Mouse (Mus musculus) A20 (cell line): ENCODE measurements around the gene Lrrc1.

ENCODE experiments used
- DNase-seq: peaks from one replicate; pipeline ENCODE4 v3.0.0-alpha.2; 2011; ENCODE audit warnings: low read depth, low spot score

Gene Lrrc1

DNA sequence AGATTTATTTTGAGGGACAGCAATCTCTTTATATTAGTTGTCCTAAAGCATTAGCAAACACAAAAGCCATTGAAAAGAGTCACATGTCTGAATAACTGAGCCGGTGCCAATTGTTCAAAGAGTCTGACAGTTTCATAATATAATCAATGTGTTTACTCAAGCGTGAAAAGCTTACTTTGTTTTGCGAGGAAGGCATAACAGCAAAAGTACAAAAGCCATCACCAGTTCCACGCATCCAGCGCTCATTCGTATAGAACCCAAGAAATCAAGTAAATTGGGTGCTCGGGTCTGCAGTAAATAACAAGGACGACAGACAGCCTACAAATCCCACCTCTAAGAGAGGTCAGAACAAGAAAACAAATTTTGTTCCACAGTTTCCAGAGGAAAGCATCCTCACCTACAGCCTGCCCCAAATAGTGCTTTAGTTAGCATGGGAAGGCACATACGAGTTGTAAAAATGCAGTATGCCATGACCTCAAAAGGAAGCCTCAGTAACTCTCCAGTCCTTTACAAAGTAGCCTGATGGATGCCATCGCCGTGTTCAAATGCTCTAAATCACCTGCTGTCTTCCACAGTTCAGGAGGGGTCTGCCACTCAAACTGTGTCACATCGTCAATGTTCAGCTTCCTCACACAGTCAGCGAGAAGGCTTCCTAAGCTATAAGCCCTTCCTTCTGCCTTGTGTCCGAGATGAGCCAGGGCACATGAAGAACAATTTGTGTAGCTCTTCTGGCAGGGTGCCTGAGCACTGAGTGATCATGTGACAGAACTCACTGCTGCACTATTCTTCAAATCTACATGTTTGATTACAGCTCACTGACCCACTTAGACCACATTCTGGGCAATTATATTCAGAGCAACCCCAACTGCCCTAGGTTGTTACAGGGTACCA lies 41.9 kb downstream of the Lrrc1 start:
- no peak for DNase-seq

DNA sequence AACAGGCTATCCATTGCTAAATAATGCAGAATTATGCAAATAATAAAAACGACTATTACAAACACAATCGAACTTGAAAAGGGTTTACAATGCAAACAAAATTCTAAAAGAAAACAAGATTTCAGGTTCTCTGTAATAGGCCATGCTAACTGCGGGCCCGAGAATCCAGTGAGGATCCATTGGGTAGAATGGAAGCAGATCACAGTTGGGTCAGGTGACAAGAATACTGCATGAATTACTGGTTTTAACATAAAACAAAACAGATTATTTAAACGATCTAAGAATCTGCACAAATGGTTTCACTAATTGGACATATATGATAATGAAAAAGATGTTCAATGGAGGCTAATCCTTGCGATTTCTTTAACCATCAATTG lies 42.5 kb downstream of the Lrrc1 start:
- no peak for DNase-seq

DNA sequence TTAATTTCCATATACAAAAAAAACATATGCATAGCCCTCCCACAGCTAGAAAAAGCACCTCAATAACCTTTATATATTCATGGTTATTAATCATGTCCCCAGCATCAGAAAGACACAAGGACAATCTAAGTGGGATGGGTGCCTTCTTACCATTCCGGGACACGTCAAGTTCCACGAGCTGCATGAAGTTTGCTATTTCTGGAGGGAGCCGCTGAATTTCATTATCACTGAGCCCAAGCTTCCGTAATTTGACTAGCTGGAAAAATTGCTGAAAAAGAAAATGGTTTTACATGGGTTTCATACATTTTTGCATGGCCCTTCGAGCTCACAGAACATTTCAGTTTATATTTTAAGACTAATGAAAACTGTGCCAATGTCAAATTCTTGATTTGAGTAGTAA lies 45.6 kb downstream of the Lrrc1 start:
- no peak for DNase-seq

DNA sequence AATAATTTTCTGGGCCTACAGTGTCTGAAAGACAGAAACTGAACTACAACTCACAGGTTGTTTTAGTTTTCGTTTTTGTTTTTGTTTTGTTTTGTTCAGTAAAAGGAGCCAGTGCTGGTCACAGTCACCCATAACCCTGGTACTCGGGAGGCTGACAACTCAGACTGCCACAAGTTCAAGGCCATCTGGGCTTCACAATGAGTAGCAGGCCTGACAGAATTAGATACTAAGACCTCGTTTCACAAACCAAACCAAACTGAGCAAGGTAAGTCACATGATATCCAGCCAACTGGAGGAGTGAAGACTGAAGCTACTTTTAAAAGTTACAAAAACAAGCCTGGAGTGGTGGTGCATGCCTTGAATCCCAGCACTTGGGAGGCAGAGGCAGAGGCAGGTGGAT lies 46.3 kb downstream of the Lrrc1 start:
- no peak for DNase-seq

DNA sequence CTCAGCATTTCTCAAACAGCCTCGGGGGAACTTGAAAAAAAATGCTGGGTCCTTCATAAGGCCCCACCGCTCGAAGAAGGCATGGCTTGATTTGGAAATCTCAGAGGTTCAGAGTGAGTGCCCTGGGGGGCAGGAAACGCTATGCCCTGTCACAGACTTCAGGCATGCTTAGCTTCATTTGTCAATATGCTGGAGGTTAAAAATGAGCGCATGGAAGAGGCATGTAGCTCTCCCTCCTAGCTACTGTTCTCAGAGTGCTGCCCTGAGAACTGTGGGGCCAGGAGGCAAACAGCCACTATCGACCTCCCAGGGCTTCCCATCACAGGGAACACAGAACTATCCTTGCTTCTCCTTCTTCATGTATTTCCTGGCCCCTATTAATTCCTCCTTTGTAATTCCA lies 47.5 kb downstream of the Lrrc1 start:
- DNase-seq: no peak

DNA sequence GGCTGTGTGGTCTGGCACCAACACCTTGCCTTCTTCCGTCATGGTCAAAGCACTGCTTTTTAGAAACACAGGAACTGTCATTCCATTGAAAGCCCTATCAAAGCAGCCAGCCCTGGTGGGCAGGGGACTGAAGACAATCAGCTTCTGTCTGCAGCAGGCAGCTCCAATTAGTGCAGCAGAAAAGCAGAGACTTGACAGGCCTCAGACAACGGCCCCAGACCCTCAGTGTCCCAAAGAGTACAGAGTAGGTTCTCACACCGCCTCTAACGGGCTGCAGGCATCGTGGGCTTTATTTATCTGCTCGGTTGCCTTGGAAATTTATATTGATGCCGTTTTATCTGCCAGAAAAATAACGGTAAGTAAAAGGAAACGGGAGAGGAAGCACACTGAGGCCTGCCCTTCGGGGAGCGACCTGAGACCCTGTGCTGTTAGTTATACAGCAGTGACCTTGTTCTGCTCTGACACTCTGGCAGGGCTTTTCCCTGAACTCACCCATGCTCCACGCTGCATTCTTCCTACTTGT lies 48.1 kb downstream of the Lrrc1 start:
- DNase-seq: no peak

DNA sequence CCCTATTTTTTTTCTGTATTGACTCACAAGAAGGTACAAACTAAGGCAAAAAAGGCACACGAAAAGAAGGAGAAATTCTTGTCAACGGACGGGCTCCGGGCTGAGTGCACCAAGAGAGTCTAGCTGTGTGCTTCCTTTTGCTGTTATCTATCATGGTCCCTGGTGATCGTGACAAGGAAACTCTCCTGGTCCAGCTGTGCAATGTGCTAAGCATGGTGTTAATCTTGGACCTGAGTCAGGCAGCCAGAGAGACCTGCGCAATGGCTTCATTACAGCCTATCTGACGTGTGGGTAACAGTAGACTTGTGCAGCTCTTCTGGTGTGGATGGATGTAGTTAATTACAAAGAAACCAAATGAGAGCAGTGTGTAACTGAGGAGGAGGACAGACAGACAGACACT lies 50.4 kb downstream of the Lrrc1 start:
- DNase-seq: no peak

DNA sequence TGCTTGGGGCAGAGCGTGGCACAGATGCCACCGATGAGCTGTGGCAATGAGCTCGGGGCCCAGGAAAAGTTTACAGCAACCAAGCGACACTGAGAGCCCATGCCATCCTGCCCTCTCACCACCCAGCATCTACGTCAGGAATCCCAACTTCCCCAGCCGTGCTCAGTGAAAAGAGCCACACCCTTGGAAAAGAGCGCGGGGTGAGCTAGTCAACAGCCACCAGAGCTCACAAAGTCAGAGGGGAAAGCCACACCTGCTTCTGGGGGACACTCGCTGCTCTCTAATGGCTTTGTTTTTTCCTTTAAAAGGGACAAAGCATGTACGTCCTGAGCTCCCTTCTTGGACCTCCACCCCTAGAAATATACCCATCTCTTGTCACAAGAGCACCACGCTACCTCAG lies 56.1 kb downstream of the Lrrc1 start:
- no peak for DNase-seq

DNA sequence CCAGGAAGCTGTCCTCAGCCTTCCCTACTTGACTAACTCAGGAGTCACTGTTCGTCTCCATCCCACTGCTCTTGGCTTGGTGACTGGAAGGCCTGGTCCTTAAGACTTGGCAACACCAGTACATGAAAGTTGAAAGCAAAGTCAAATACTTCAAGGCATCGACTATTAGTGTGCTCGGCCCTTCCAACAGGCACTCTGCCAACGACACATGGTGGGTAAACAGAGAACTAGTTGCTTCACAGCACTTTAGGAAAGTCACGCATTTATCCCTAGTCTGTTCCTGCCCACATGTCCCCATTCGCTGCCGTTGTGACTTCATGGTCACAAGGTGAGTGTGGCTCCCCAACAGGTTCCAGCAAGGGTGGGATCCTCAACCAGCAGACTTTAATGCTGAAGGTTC lies 57.2 kb downstream of the Lrrc1 start:
- no peak for DNase-seq

DNA sequence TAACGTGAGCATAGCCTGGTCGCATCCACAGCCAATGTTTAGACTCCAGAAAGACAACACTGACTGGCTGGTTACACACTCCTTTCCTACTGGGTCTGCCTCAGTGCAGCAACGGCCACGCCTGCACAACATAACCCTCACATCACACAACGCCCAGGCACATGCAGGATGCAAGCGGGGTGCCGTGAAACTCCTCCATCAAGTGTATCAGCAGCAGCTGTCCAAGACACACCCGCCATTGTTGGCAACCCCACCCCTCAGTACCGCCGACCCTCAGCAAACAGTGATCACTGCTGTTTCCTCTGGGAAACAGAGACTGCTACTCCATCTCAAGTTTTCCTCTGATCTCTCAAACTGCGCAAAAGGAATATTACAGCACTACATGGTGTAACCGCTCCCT lies 58.8 kb downstream of the Lrrc1 start:
- no peak for DNase-seq

DNA sequence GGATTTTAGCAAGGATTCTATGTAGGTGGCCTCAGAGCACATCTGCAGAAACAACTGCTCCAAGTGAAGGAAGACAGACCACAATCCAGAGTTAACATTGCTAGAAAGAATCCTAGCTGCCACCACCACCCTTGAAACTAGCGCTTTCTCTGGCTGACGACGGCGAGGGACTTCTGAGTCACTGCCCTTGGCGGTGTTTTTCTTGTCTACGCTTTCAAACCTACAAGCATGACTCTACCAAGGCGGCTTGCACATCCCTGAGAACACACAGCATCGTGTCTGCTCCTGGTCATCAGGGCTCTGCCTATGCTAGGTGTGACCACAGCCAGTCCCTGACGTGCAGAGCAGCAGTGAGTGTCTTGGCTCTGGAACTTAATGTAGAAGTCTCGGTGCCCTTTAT lies 59.9 kb downstream of the Lrrc1 start:
- no peak for DNase-seq

DNA sequence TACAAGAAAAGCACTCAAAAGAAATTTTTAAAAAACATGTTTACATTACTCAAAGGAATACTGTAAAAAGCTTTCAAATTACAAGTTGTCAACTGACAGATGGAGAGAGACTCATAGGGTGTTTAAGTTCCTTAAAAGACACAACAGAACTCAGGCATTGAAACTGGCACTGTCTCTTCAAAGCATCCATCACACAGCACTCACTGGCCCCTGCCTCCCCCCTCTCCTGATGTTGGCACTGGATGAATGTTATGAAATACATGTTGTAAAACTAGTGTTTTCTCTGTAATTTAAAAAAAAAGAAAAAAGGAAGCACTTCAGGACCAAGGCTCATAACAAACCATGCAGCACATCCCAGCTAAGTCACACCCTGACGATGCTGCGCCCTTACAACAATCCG lies 61.1 kb downstream of the Lrrc1 start:
- DNase-seq: no peak

DNA sequence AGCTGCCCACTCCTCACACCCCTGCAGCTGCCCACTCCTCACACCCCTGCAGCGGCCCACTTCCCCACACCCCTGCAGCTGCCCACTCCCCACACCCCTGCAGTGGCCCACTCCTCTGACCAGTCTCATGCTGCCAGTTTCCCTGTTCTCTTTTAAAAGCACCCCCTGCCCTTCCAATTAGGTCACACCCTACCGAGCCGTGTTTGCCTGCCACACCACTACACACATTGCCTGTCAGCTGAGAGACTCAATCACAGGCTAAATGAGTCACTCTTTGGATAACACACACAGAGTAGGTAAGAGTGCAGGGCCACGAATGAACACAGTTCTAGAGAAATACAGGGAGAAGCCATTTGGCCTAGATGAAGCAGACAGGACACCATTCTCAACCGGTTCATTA lies 62.4 kb downstream of the Lrrc1 start:
- no peak for DNase-seq

DNA sequence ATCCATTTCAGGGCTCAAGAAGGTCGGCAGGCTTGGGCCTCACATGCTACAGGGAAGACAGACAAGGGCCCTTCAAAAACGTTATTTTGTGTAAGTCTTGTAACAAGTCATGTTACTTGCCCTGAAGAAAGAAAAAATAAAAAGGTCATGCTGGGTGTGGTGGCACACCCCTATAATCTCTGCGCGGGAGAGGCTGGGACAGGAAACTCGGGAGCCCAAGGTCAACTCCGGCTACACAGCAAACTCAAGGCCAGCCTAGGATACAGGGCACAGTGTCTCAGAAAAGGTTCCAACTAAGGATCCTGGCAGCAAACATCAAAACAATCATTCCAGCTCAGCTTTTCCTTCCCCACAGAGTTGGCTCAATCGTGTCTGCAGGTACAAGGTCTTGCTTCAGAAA lies 63.3 kb downstream of the Lrrc1 start:
- DNase-seq: no peak

DNA sequence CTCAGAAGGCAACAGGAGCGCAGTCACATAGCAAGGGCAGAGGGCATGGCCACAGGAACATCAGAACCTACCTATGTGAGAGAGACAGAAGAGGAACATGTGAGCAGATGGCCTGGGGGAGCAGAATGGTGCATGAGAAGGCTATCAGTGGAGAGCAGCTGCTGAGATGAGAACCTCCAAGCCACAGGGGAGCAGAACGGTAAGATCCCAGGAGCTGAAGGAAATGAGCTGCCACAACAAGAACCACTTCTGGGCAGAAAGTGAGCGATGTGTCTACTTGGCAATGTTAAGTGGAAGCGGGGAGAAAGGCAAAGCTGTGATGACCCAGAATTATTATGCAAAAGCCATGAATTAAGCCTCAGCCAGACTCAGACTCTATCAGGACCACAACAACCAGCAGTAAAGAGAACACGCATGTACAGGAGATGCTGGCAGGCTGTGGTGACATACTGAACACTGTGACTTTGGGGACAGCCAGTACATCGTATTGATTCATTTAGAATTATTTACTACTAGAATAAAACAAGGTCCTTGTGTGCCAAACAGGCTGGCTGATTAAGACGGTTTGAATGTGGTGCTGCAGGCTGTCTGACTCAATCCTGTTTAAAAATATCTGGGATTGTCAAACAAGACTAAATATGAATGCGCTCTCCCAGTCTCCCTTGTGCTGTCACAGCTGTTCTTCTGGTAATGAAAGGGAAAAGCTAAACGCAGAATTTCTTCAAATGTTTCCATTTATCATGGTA lies 63.9 kb downstream of the Lrrc1 start:
- no peak for DNase-seq

DNA sequence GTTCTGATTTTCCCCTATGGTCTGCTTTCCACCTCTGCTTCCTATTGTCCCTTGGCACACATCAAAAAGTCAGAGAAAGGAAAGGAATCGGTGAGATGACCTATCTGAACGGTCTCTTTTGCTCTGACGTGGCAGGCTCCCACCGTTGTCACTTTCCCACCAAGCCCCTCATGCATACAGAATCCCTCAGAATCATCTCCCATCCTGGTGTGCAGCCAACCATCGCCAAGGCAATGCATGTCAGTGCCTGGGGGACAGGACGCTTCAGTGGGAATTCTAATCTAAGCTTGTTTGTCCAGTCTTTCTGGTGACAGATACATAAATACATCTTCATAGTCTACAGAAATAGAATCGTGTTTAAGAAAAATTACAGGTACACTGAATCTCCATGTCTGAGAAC lies 64.7 kb downstream of the Lrrc1 start:
- DNase-seq: no peak

DNA sequence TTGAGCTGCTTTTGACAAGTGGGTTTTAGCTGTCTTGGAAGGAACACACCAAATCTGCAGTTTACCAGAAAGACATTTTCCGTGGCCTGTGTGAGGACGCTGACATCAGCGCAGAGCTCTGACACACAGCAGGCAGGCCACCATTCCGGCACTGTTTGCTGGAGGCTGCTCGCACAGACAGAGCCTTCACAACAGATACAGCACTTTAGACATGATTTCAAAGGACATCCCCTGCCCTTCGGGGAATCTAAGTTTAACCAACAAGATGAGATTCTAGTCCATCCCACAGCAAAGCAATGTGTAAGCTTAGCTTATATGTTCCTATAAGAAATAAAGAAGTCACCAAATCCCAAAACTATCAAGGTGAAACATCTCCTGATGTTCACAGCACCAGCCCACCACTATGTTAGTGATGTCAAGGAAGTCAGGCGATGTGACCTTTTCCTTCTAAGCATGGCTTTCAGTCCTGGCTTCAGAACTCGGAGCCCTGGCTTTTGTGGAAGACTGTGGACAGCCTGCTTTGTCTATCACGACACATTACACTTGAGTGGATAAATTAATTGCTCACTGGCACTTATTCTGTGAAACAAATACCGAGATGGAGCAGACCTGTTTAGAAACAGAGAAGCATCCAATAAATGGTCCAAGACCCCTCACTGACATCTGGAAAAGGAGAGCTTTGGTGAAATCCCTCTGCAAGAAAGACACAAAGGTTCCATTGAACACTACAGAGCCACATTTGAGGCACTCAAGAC lies 66.3 kb downstream of the Lrrc1 start:
- DNase-seq: no peak

DNA sequence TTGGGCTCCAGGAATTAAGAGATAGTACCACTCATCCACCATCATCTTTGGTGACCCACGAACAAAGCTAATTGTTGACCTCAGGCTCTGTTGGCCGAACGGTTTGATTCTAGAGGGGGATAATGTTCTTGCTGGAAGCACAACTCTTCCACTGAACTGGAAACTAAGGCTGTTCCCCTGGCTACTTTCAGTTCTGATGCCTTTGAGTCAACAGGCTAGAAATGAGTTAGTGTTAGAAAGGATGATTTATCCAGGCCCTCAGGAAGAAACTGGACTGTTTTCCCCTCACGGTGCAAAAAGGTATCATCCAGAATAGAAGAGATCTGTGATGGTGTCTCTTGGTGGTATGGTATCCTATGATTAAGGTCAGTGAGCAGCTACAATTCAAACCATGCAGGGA lies 70.1 kb downstream of the Lrrc1 start:
- DNase-seq: no peak

DNA sequence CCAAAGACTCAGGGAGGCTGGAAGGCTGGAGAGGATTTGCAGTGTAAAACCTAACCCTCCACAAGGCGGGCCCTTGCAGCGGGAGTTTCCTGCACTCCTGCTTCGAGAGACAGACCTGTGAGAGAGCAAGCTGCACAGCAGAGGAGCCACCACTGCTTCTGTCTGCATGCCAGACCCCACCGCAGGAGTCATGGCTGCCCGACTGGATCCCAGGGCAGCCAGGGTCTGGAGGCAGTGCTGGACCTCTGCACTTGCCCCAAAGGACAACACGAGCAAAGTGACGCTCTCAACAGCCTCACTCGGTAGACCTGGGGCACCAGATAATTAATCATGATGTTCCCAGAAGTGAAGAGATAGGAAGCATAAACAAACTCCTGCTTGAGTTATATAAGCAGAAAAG lies 72.1 kb downstream of the Lrrc1 start:
- DNase-seq: no peak

DNA sequence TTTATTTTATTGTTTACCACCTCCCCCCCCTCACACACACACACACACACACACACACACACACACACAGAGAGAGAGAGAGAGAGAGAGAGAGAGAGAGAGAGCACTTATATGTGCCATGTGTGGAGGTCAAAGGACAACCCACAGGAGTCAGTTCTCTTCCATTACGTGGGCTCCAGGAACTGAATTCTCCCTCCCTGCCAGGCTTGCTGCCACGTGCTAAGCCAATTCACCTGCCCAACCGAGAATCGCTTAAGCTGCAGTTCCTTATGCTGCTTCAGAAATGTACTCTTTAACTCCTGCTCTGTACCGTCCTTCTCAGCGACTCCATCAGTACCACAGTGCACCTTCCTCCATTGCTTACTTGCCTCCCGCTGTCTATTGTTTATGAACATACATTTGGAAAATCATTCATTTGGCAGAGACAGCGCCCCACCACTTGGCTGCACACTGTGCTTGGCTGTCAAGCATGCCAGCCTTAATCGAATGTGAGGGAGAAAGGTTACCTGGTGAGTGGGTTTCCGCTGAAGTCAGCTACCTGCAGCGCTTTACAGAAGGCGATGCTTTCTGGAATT lies 72.9 kb downstream of the Lrrc1 start:
- DNase-seq: no peak

DNA sequence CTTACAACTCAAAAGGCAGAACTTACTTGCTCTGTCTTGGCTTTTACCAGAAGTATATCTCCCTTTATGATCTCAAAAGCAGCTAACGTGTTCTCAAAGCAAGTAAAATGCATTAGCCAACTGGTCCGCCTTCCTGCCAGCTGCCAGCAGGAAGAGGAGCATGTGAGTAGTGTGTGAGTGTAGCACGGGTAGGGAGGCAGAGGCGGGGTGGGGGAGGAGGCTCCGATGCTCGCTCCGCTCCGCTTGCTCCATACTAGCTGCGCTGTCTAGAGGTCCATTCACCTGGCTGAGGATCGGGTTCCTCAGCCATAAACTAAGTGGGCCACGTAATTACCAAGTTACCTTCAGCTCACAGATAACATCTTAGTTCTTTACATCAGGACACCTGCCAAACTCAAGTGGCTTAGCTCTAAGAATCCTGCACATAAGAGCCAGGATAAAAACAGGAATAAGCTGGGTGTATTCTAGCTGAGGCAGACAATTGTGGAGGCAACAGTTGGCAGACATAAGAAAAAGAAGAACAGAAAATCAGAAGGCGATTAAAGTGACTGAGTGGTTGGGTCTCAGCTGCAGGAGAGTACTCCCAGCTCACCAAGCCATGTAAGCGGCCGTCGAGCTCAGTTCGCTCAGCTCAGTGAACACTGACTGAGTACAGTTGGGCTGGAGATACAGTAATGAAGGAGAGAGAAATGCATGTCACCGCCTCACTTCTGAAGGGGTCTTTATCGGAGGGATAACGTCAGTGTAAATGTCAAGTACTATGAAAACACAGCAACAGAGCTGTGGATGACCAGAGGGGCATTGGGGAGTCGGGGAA lies 74.7 kb downstream of the Lrrc1 start:
- DNase-seq: no peak
